Mouse (Mus musculus) embryonic fibroblast, embryonic 13.5 days (primary cell): ENCODE measurements around the gene Khdrbs1.

Experiments
- CTCF ChIP-seq: IDR thresholded peaks from 2 replicates; pipeline ENCODE4 v1.5.1; 2011; ENCODE audit warnings: mild to moderate bottlenecking, control low read depth, low read length, moderate library complexity, borderline replicate concordance; ENCODE audit not compliant: insufficient read depth
- POLR2A ChIP-seq: IDR thresholded peaks from 2 replicates; pipeline ENCODE4 v1.6.1; 2011; ENCODE audit warnings: low read depth, mild to moderate bottlenecking, control low read depth, low read length, moderate library complexity

GRCm38 (mm10) chr4:129654770-129655169 is 87.3 kb downstream of the Khdrbs1 start:
- no peak for TF ChIP-seq CTCF
- TF ChIP-seq POLR2A = no peak
